Mouse (Mus musculus) cerebellum, adult 18-20 months (tissue): ENCODE results near the gene Lsr.
"Not testable (repeated sequence)": the region's sequence is repeated elsewhere in the genome, so short reads cannot be mapped to it uniquely, and the experiment has no call there.

Experiments used
- DNase-seq, 2 experiments: peaks; one replicate each; pipeline ENCODE4 v3.0.0; 2021

Gene Lsr

DNA sequence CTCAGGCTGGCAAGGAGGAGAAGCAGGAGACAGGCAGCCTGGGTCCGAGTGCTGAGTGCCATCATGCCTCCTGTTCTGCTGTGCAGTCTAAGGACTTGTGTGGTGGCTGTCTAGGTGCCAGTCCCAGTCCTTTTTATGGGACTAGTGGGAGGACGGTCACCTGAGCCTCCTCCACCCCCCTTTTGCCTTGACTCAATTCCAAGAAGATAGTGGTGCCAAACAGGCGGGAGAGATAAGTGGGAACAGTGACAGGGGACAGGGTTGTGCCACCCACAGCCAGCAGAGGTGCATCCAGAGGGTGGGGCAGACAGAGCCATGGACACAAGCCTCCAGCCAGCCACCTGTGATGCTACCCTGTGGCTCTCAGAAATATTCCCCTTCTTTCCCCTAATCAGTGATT is 49.2 kb downstream of the Lsr start:
- DNase-seq = no peak

DNA sequence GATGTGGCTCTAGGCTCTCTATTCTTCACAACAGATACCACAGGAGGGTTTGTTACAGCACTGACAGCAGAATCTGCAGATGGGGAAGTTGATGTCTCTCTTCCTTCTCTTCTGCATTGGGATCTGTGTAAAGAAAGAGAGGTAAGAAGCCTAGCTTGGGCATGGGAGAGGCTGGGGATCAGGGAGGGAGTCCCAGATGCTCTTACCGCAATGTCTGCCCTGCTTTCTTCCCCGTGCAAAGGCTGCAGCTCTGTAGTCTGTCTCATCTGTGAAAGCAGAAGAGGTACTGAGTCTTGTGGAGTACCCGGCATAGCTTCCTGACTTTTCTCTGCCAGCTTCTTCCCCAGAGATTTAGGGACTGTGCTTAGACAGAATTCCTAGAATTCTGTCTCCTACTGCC is 50.8 kb downstream of the Lsr start:
- not testable (repeated sequence) for DNase-seq

- DNase-seq = no peak
Measured at GRCm38 (mm10) chr7:30920217-30920616, 53.0 kb downstream of the Lsr start.

GRCm38 (mm10) chr7:30917219-30917618 is 56.0 kb downstream of the Lsr start:
- no peak for DNase-seq

DNA sequence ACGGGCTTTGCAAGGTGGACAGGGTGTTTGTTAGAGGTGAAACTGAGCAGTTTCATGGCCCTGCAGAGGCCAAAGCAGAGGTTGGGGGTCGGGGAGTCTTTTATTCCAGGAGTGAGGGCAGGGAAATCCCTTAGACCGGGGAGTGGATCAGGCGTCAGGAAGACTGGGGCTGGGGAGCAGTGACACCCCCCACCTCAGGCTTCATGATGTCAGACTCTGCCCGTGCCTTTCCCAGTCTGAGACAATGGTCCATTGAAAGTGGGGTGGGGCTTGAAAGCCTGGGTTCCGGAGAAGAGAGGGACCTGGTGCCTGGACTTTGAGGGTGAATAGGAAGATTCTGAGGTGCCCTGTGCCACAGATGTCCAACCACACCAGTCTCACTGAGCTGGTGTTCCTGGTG is 56.6 kb downstream of the Lsr start:
- DNase-seq = no peak

DNA sequence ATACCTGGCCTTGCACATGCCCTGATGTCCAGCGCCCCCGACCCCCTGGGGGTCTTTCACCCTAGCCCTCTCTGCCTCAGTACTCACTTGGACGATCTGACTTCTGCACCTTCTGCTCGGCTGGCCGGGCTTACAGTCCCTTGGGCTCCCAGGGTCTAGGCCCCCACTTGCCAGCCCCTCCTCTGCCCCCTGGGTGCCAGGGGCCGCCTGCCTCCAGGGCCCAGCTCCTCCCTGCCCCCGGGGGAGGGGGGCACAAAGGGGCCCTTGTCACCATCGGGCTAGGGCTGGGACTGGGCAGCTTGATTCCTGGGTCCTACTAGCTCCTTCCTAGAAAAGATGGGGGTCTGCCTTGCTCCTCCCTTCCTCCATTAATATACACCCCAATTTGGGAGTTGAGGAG is 58.5 kb downstream of the Lsr start, which contains the start of gene Mag:
Gene Mag (minus strand): TSS at position 142 of the 400 bp plus-strand sequence.
- peak in 1 of 2 experiments; percentile 17 for DNase-seq

DNA sequence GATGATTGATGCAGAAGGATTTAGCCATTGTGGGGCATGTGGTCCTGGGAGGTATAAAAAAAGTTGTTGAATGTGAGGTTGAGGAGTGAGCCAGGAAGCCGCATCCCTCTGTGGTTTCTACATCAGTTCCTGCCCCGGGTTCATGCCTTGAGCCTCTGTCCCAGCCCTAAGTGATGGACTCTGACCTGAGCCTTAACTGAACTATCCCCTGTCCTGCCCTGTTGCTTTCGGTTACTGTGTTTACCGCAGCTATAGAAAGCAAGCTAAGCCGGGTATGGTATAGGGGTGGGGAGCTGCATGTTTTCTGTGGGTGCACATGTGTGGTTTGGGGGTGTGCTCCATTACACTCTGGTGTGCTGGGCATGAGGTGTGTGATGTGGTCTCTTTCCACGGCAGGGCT is 63.5 kb downstream of the Lsr start:
- no peak for DNase-seq

DNA sequence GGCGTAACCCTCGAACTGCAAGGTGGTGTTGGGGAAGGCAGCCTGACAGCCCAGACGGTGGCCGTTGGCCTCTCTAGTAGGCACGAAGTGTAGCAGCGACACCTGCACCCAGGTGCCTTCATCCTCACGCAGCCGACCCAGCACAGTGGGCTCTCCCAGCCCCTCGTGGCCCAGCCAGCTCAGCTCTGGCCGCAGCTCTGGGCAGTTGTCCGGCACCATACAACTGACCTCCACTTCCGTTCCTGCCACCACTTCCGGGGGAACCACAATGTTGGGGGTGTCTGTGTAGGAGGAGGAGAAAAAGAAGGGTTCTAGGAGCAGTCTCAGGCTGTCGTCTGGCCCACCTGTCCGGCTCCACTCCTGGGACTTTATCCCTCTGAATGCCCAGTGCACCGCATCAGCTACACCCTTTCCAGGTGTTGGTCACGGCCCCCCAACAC is 64.3 kb downstream of the Lsr start:
- no peak for DNase-seq

DNA sequence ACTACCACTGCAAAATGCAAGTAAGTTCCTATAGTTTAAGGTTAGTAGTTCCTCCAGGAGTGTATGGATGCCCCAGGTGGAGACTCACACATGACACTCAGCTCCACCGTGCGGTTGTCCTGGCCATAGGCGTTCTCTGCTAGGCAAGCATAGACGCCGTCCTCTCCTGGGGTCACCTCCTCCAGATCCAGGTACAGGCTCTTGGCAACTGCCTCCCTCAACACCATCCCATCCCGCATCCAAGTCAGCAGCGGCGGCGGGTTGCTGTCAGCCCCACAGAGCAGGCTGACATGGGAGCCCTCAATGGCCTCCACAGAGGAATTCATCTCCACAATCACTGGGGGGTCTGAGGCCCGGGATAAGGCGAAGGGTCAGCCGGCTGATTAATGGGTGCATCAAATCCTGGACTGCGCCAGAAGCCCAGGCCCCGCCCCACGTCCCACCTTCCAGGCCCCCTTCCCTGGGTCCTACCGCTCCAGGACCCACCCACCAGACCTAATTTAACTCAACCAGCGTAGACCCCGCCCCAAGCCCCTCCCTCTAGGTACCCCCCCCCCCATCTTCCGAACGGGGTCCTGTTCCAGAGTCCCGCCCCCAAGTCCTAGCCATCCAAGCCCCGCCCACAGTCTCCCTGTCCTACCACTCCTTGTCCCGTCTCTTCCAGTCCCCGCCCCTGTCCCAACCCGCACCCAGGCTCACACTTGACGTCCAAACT is 64.8 kb downstream of the Lsr start:
- DNase-seq = no peak
